8 mouse cellular contexts compared by ENCODE assay signal in the genomic region with DNA sequence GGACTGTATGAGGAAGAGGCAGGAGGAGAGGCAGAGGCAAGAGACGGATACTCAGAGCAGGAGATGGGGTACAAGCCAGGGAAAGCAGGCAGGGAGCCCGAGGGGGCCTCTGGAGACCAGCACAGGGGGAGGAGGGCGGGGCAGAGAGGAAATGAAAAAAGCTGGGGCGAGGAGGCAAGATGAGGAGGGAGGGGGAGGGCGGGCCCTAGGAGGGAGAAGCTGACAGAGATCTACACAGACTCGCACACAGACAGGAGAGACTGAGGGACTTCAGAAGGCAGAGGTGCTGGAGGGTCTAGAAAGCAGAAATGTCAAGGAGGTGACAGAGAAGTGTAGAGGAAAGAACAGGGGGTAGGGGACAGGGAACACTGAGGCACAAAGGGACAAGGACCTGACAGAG. TPM values are rescaled to one million over a fixed set of nuclear protein-coding genes. Genes with fewer than 3 reads are reported as not detected.
DNase-seq lines count a peak whose midpoint lies in the region; ATAC-seq and TF ChIP-seq lines count a peak whose summit lies in the region.

A gene (plus strand): TSS at position 210 of the 400 bp plus-strand sequence.

- H3K4me1 ChIP-seq in lung, adult 2 months (ENCODE audit: control insufficient read depth, insufficient read depth, low read length) = peaks cover 9% of the 10 kb centered on the region; the same call in 1 of the 2 replicates
- H3K4me1 ChIP-seq in embryonic facial prominence, embryonic 13.5 days = peaks cover 46% of the 10 kb centered on the region

- WGBS in lung, adult 2 months = 22% methylated on average over 6 of the region's 6 CpGs
- WGBS in embryonic facial prominence, embryonic 13.5 days = under 1% methylated on average over 6 of the region's 6 CpGs

- no peaks in the 10 kb centered on the region for H3K9me3 ChIP-seq in embryonic facial prominence, embryonic 13.5 days

- no peak for TF ChIP-seq CTCF in lung, adult 2 months (IDR thresholded peaks at IDR 0.05; ENCODE audit: insufficient read depth, low read length)

- H3K4me3 ChIP-seq in lung, adult 2 months (replicated peaks; ENCODE audit: extremely low read depth, low read depth, low read length) = no peak within 1 kb of the TSS
- H3K4me3 ChIP-seq in embryonic facial prominence, embryonic 13.5 days = no peak within 1 kb of the TSS

- no peak within 1 kb of the TSS for H3K27ac ChIP-seq in embryonic facial prominence, embryonic 13.5 days

- H3K4me2 ChIP-seq in embryonic facial prominence, embryonic 13.5 days = peak within 1 kb of the TSS; percentile 7; the same call in 1 of the 2 replicates

- H3K9ac ChIP-seq in embryonic facial prominence, embryonic 13.5 days = 0 out of 2 replicates have a peak within 1 kb of the TSS, but pooled peaks have one; percentile 40

- TF ChIP-seq POLR2A in lung, adult 2 months (IDR thresholded peaks at IDR 0.05; ENCODE audit: borderline replicate concordance, extremely low read depth, low read depth, low read length) = no peak

- no peak for ATAC-seq in embryonic facial prominence, embryonic 13.5 days (ENCODE audit: insufficient number of reproducible peaks, insufficient read depth, low FRiP score, low TSS enrichment, low read depth)
- ATAC-seq in inflammation-experienced regulatory T-cells, adult 6 months = peak; percentile 35
- ATAC-seq in monocyte, adult 5-6 weeks (replicated peaks; ENCODE audit: insufficient number of reproducible peaks, low FRiP score, low TSS enrichment, poor library complexity, severe bottlenecking) = no peak

- no peak for DNase-seq in lung, adult 2 months
- no peak for DNase-seq in lung, postnatal 25 days (ENCODE audit: low spot score)
- no peak for DNase-seq in right cerebral cortex, adult 2 months (ENCODE audit: low spot score in 2 of 2)
- DNase-seq in cerebellum, adult 11-12 months = no peak
- DNase-seq in ovary, postnatal 36 days (ENCODE audit: low spot score) = no peak

- H3K36me3 ChIP-seq in embryonic facial prominence, embryonic 13.5 days = no peaks in the 10 kb centered on the region

- no peaks in the 10 kb centered on the region for H3K27me3 ChIP-seq in embryonic facial prominence, embryonic 13.5 days

RNA-seq across cellular contexts. Expression of the gene that starts here (rescaled TPM):
- polyA plus RNA-seq in lung, adult 2 months (2012; rRNA removed) = 9.8 and 10.4 TPM in 2 replicates
- polyA plus RNA-seq in embryonic facial prominence, embryonic 13.5 days (2015; fragmentation: Nextera tagmentation; extraction: Ambion mirVana) = 1.2 TPM in 2 replicates
- 1 to 10 TPM; 4.3 to 8.2 (median 7.1) TPM for polyA plus RNA-seq in inflammation-experienced regulatory T-cells, adult 6 months (2017; shearing (Covaris generic))
- 9.8 to 15.4 TPM (median 14.0 TPM) in 3 replicates for total RNA-seq in monocyte, adult 5-6 weeks (2017)
